Mouse (Mus musculus) embryonic facial prominence, embryonic 13.5 days (tissue): ENCODE results near the gene Usp17lb. TPM values are rescaled to one million over a fixed set of nuclear protein-coding genes. Genes with fewer than 3 reads are reported as not detected.
"Not testable (repeated sequence)": the region's sequence is repeated elsewhere in the genome, so short reads cannot be mapped to it uniquely, and the experiment has no call there.

Experiments used
- ATAC-seq: fragments of 200-750 bp; cut with Nextera tagmentation; 2 replicates; pipeline ENCODE4 v1.8.0; 2017; ENCODE audit warnings: low read depth; ENCODE audit not compliant: insufficient number of reproducible peaks, insufficient read depth, low FRiP score, low TSS enrichment
- H3K27ac ChIP-seq: fragments of 300-500 bp; sonication (generic); 2 replicates; pipeline ENCODE4 v1.5.1; 2015; ENCODE audit warnings: moderate library complexity, mild to moderate bottlenecking, inconsistent platforms
- H3K27me3 ChIP-seq: fragments of 300-500 bp; sonication (generic); 2 replicates; pipeline ENCODE4 v1.6.1; 2015; ENCODE audit warnings: mild to moderate bottlenecking, inconsistent platforms
- H3K36me3 ChIP-seq: fragments of 300-500 bp; sonication (generic); 2 replicates; pipeline ENCODE4 v1.6.1; 2015; ENCODE audit warnings: mild to moderate bottlenecking, inconsistent platforms
- H3K4me1 ChIP-seq: fragments of 300-500 bp; sonication (generic); 2 replicates; pipeline ENCODE4 v1.6.1; 2015; ENCODE audit warnings: inconsistent platforms
- H3K4me2 ChIP-seq: fragments of 300-500 bp; sonication (generic); 2 replicates; pipeline ENCODE4 v1.6.1; 2015; ENCODE audit warnings: moderate library complexity, mild to moderate bottlenecking, inconsistent platforms
- H3K4me3 ChIP-seq: fragments of 300-500 bp; sonication (generic); 2 replicates; pipeline ENCODE4 v1.5.1; 2015; ENCODE audit warnings: mild to moderate bottlenecking, inconsistent platforms
- H3K9ac ChIP-seq: fragments of 300-500 bp; sonication (generic); 2 replicates; pipeline ENCODE4 v1.6.1; 2015; ENCODE audit warnings: mild to moderate bottlenecking, inconsistent platforms
- H3K9me3 ChIP-seq: fragments of 300-500 bp; sonication (generic); 2 replicates; pipeline ENCODE4 v1.6.1; 2016; ENCODE audit warnings: inconsistent platforms
- WGBS: fragments of 180-500 bp; shearing (Covaris S2); methylation state at CpG from one replicate; pipeline ENCODE4 v1.1.7; 2015; ENCODE audit warnings: mixed read lengths; 5-methylcytosine and 5-hydroxymethylcytosine counted together
- polyA plus RNA-seq: library from polyadenylated mRNA; unstranded; fragments of >200 nt; fragmentation: Nextera tagmentation; extraction: Ambion mirVana; gene quantifications from 2 replicates; pipeline ENCODE4 v1.2.1, GENCODE M21; 2015

Gene Usp17lb
- polyA plus RNA-seq = not detected in 2 replicates

- WGBS = 61% methylated on average over 1 of the region's 1 CpGs
These were observed at the start of gene Usp17lb for GRCm38 (mm10) chr7:104842503-104842902. Gene Usp17lb (minus strand): TSS chr7:104842603.

GRCm38 (mm10) chr7:104877731-104878130, 35.3 kb upstream of the Usp17lb start, which contains the start of gene Olfr665:
Gene Olfr665 (plus strand): TSS chr7:104878031.
- Histone ChIP-seq H3K27me3 (no peaks in the 10 kb centered on the region), H3K9me3 (no peaks in the 10 kb centered on the region), H3K4me2 (no peak within 1 kb of the TSS), H3K9ac (no peak within 1 kb of the TSS), H3K27ac (no peak within 1 kb of the TSS), H3K4me1 (no peaks in the 10 kb centered on the region), H3K4me3 (no peak within 1 kb of the TSS), H3K36me3 (no peaks in the 10 kb centered on the region)
- 48% methylated on average over 1 of the region's 1 CpGs for WGBS
- ATAC-seq = no peak

More at GRCm38 (mm10) chr7:104842503-104842902, at the start of gene Usp17lb:
- no peaks in the 10 kb centered on the region for H3K9me3 ChIP-seq
- ATAC-seq = no peak
- no peak within 1 kb of the TSS for H3K27ac ChIP-seq
- H3K36me3 ChIP-seq = no peaks in the 10 kb centered on the region
- H3K27me3 ChIP-seq = no peaks in the 10 kb centered on the region
- H3K4me1 ChIP-seq = no peaks in the 10 kb centered on the region
- H3K9ac ChIP-seq = no peak within 1 kb of the TSS
- no peak within 1 kb of the TSS for H3K4me2 ChIP-seq
- H3K4me3 ChIP-seq = no peak within 1 kb of the TSS

GRCm38 (mm10) chr7:104861381-104861780, 19.0 kb upstream of the Usp17lb start:
- no peak overlapping the region for H3K9ac ChIP-seq
- H3K9me3 ChIP-seq = no peaks in the 10 kb centered on the region
- H3K27me3 ChIP-seq = no peaks in the 10 kb centered on the region
- 82% methylated on average over 3 of the region's 3 CpGs for WGBS
- ATAC-seq = no peak
- no peak overlapping the region for H3K4me2 ChIP-seq
- H3K36me3 ChIP-seq = no peaks in the 10 kb centered on the region
- no peaks in the 10 kb centered on the region for H3K4me1 ChIP-seq
- H3K4me3 ChIP-seq = no peak overlapping the region
- no peak overlapping the region for H3K27ac ChIP-seq

- no peaks in the 10 kb centered on the region for H3K36me3 ChIP-seq
- no peak overlapping the region for H3K4me3 ChIP-seq
- no peak overlapping the region for H3K27ac ChIP-seq
- whole genome bisulfite sequencing = 67% methylated on average over 1 of the region's 1 CpGs
- H3K27me3 ChIP-seq = no peaks in the 10 kb centered on the region
- no peak overlapping the region for H3K9ac ChIP-seq
- ATAC-seq = no peak
- no peak overlapping the region for H3K4me2 ChIP-seq
- no peaks in the 10 kb centered on the region for H3K4me1 ChIP-seq
- H3K9me3 ChIP-seq = no peaks in the 10 kb centered on the region
These were observed 15.3 kb upstream of the Usp17lb start for GRCm38 (mm10) chr7:104857683-104858082.

GRCm38 (mm10) chr7:104856709-104857108, 14.3 kb upstream of the Usp17lb start, which contains the start of gene Usp17la:
Gene Usp17la (plus strand): TSS chr7:104857009.
- H3K36me3 ChIP-seq, ATAC-seq, H3K9me3 ChIP-seq, H3K27ac ChIP-seq, H3K4me1 ChIP-seq, H3K27me3 ChIP-seq, H3K4me3 ChIP-seq, H3K4me2 ChIP-seq, H3K9ac ChIP-seq: not testable (repeated sequence)
- 75% methylated on average over 2 of the region's 2 CpGs for WGBS

- no peak for ATAC-seq
- Histone ChIP-seq H3K9me3 (no peaks in the 10 kb centered on the region), H3K4me2 (no peak overlapping the region), H3K9ac (no peak overlapping the region), H3K36me3 (no peaks in the 10 kb centered on the region), H3K27ac (no peak overlapping the region), H3K27me3 (no peaks in the 10 kb centered on the region), H3K4me1 (no peaks in the 10 kb centered on the region), H3K4me3 (no peak overlapping the region)
- WGBS = 74% methylated on average over 3 of the region's 3 CpGs
These were observed 12.9 kb upstream of the Usp17lb start for GRCm38 (mm10) chr7:104855248-104855750.

- not testable (repeated sequence) for H3K9me3 ChIP-seq, H3K4me3 ChIP-seq, H3K9ac ChIP-seq, H3K4me1 ChIP-seq, H3K27ac ChIP-seq, H3K27me3 ChIP-seq, H3K4me2 ChIP-seq, H3K36me3 ChIP-seq, ATAC-seq
- WGBS = 31% methylated on average over 2 of the region's 2 CpGs
These were observed 9.1 kb upstream of the Usp17lb start for GRCm38 (mm10) chr7:104851546-104851945.

- Histone ChIP-seq H3K9me3 (no peaks in the 10 kb centered on the region), H3K9ac (no peak overlapping the region), H3K27me3 (no peaks in the 10 kb centered on the region), H3K4me2 (no peak overlapping the region), H3K27ac (no peak overlapping the region), H3K4me1 (no peaks in the 10 kb centered on the region), H3K4me3 (no peak overlapping the region), H3K36me3 (no peaks in the 10 kb centered on the region)
- no peak for ATAC-seq
- WGBS = 74% methylated on average over 1 of the region's 1 CpGs
These were observed 1.4 kb upstream of the Usp17lb start for GRCm38 (mm10) chr7:104843731-104844287.

GRCm38 (mm10) chr7:104810335-104810734, 32.1 kb downstream of the Usp17lb start:
- not testable (repeated sequence) for H3K4me3 ChIP-seq, H3K36me3 ChIP-seq, ATAC-seq, H3K4me2 ChIP-seq, H3K9me3 ChIP-seq, H3K27me3 ChIP-seq, H3K4me1 ChIP-seq, H3K27ac ChIP-seq, H3K9ac ChIP-seq
- WGBS = 84% methylated on average over 8 of the region's 8 CpGs

GRCm38 (mm10) chr7:104790796-104791195, 51.6 kb downstream of the Usp17lb start:
- H3K4me1 ChIP-seq = no peaks in the 10 kb centered on the region
- no peak overlapping the region for H3K4me2 ChIP-seq
- 49% methylated on average over 1 of the region's 1 CpGs for WGBS
- H3K4me3 ChIP-seq = no peak overlapping the region
- ATAC-seq = no peak
- no peaks in the 10 kb centered on the region for H3K27me3 ChIP-seq
- H3K9ac ChIP-seq = no peak overlapping the region
- H3K27ac ChIP-seq = no peak overlapping the region
- H3K36me3 ChIP-seq = no peaks in the 10 kb centered on the region
- no peaks in the 10 kb centered on the region for H3K9me3 ChIP-seq
